Mouse (Mus musculus): ENCODE measurements around the gene Ccdc186. TPM values are rescaled to one million over a fixed set of nuclear protein-coding genes. Genes with fewer than 3 reads are reported as not detected.

The Ccdc186 gene
- polyA plus RNA-seq, 1 experiment from 2014 or later, result 17.9 TPM

GRCm38 (mm10) chr19:56745528-56745927 lies 76.5 kb downstream of the Ccdc186 start:
- H3K36me3 ChIP-seq (ENCODE audit: insufficient read depth, low read length), result no peaks in the 10 kb centered on the region
- 69% methylated on average over 6 of the region's 6 CpGs for WGBS
- H3K4me1 ChIP-seq (ENCODE audit: insufficient read depth, low read length), result peaks cover 24% of the 10 kb centered on the region; the same call in 1 of the 2 replicates
- H3K9ac ChIP-seq (replicated peaks; ENCODE audit: low read length), result no peak overlapping the region
- ATAC-seq (ENCODE audit: low FRiP score, low TSS enrichment), result no peak
- H3K4me2 ChIP-seq (replicated peaks; ENCODE audit: low read depth, low read length), result no peak overlapping the region
- H3K9me3 ChIP-seq (ENCODE audit: low read length), result no peaks in the 10 kb centered on the region
- H3K4me3 ChIP-seq (ENCODE audit: low read length), result no peak overlapping the region
- H3K27me3 ChIP-seq (ENCODE audit: insufficient read depth, low read length), result no peaks in the 10 kb centered on the region
- no peak overlapping the region for H3K27ac ChIP-seq (ENCODE audit: low read length)

GRCm38 (mm10) chr19:56745061-56745460 lies 76.9 kb downstream of the Ccdc186 start:
- no peaks in the 10 kb centered on the region for H3K9me3 ChIP-seq (ENCODE audit: low read length)
- peaks cover 23% of the 10 kb centered on the region; the same call in 1 of the 2 replicates for H3K4me1 ChIP-seq (ENCODE audit: insufficient read depth, low read length)
- no peak overlapping the region for H3K9ac ChIP-seq (replicated peaks; ENCODE audit: low read length)
- H3K36me3 ChIP-seq (ENCODE audit: insufficient read depth, low read length), result no peaks in the 10 kb centered on the region
- H3K27ac ChIP-seq (ENCODE audit: low read length), result no peak overlapping the region
- ATAC-seq (ENCODE audit: low FRiP score, low TSS enrichment), result no peak
- 80% methylated on average over 7 of the region's 7 CpGs for WGBS
- no peak overlapping the region for H3K4me2 ChIP-seq (replicated peaks; ENCODE audit: low read depth, low read length)
- no peaks in the 10 kb centered on the region for H3K27me3 ChIP-seq (ENCODE audit: insufficient read depth, low read length)
- no peak overlapping the region for H3K4me3 ChIP-seq (ENCODE audit: low read length)

Other genes starting within 250 kb of the Ccdc186 start
- gene Adrb1, start 100.0 kb downstream of the Ccdc186 start, polyA plus RNA-seq (2015; fragmentation: Nextera tagmentation; extraction: Ambion mirVana), result 0.06 and 0.21 TPM in 2 replicates
- gene Tdrd1, start 4.0 kb upstream of the Ccdc186 start, polyA plus RNA-seq (2015; fragmentation: Nextera tagmentation; extraction: Ambion mirVana), result 1.00 and 1.1 TPM in 2 replicates
- gene Vwa2, start 52.1 kb upstream of the Ccdc186 start, polyA plus RNA-seq (2015; fragmentation: Nextera tagmentation; extraction: Ambion mirVana), result 22.4 and 23.9 TPM in 2 replicates
- 22.0 and 22.3 TPM in 2 replicates for gene Afap1l2, start 186.0 kb upstream of the Ccdc186 start, polyA plus RNA-seq (2015; fragmentation: Nextera tagmentation; extraction: Ambion mirVana)